30 mouse cellular contexts compared by ENCODE assay signal in genomic region chr4:154707521-154707920, GRCm38 (mm10). TPM values are rescaled to one million over a fixed set of nuclear protein-coding genes. Genes with fewer than 3 reads are reported as not detected.
DNase-seq lines count a peak whose midpoint lies in the region; ATAC-seq and TF ChIP-seq lines count a peak whose summit lies in the region.
"Had no signal": no experiment of that assay in that cellular context is flagged by ENCODE, and none has a peak within 500 bp of the region (broad histone marks: within the 10 kb centered on the region; RNA-seq: fewer than 3 reads in every experiment).

No protein-coding gene starts in this region.

- no peaks in the 10 kb centered on the region for H3K36me3 ChIP-seq in kidney, adult 2 months (ENCODE audit: control insufficient read depth, insufficient read depth, low read length)
- H3K36me3 ChIP-seq in kidney, embryonic 15.5 days, result no peaks in the 10 kb centered on the region
- H3K36me3 ChIP-seq in limb, embryonic 10.5 days, result no peaks in the 10 kb centered on the region
- H3K36me3 ChIP-seq: embryonic facial prominence, embryonic 12.5 days; hindbrain, embryonic 13.5 days; neural tube, embryonic 15.5 days had no signal

- no peak overlapping the region for H3K9ac ChIP-seq in kidney, embryonic 15.5 days
- H3K9ac ChIP-seq: embryonic facial prominence, embryonic 12.5 days; forebrain, embryonic 13.5 days; hindbrain, embryonic 13.5 days; neural tube, embryonic 15.5 days had no signal

- no peak for TF ChIP-seq CTCF in kidney, adult 2 months (conservative IDR thresholded peaks at IDR 0.05; ENCODE audit: insufficient read depth, insufficient read length, low read depth, low read length)
- peak; percentile 59 for TF ChIP-seq CTCF in gastrocnemius, adult 2 months (IDR thresholded peaks at IDR 0.05)

- ATAC-seq in kidney, embryonic 15.5 days (replicated peaks; ENCODE audit: low FRiP score), result no peak
- ATAC-seq: CD4-positive, CD25-positive, alpha-beta regulatory T cell, adult 4 months; forebrain, embryonic 13.5 days; inflammation-experienced regulatory T-cells, adult 6 months; midbrain, embryonic 16.5 days; Patski had no signal

- no peaks in the 10 kb centered on the region for H3K27me3 ChIP-seq in kidney, adult 2 months (replicated peaks; ENCODE audit: control insufficient read depth, insufficient read depth, low read length)
- H3K27me3 ChIP-seq in kidney, embryonic 15.5 days, result peaks cover 54% of the 10 kb centered on the region
- H3K27me3 ChIP-seq in limb, embryonic 10.5 days (ENCODE audit: low read depth, poor library complexity, severe bottlenecking), result no peaks in the 10 kb centered on the region
- H3K27me3 ChIP-seq: embryonic facial prominence, embryonic 12.5 days; forebrain, embryonic 13.5 days; neural tube, embryonic 15.5 days had no signal

- DNase-seq in heart, adult 11 months, result peak; percentile 81
- DNase-seq in heart, postnatal 14 days, result no peak
- DNase-seq in kidney, adult 2 months, result peak; percentile 35
- DNase-seq in gastrocnemius, adult 2 months, result peak; percentile 67
- DNase-seq in limb, embryonic 10.5 days (ENCODE audit: low spot score), result peak; percentile 23
- no peak for DNase-seq in lung, postnatal 10 days
- no peak for DNase-seq in thymus, postnatal 0 days (ENCODE audit: low spot score)
- DNase-seq: adrenal gland, postnatal 10 days; cerebellum, adult 9-10 months; liver; lung, adult 18-20 months; right cerebral cortex, postnatal 14 days; thymus, postnatal 36 days had no signal

- intact Hi-C loops in heart, postnatal 14 days (cut with DNase I), result no loop called here
- intact Hi-C loops in gastrocnemius, adult 2 months (cut with DNase I), result no loop called here

- H3K27ac ChIP-seq in kidney, adult 2 months (ENCODE audit: insufficient read depth, low read depth, low read length), result no peak overlapping the region
- no peak overlapping the region for H3K27ac ChIP-seq in kidney, embryonic 15.5 days
- peak overlapping the region; percentile 56; the same call in 1 of the 2 replicates for H3K27ac ChIP-seq in gastrocnemius, adult 2 months
- H3K27ac ChIP-seq in limb, embryonic 10.5 days, result peak overlapping the region; percentile 95
- H3K27ac ChIP-seq: embryonic facial prominence, embryonic 12.5 days; forebrain, embryonic 13.5 days; hindbrain, embryonic 13.5 days; neural tube, embryonic 15.5 days; stomach, postnatal 0 days had no signal

- no peak for TF ChIP-seq POLR2A in kidney, adult 2 months (IDR thresholded peaks at IDR 0.05; ENCODE audit: low read depth, low read length)

- H3K4me3 ChIP-seq in kidney, adult 2 months (ENCODE audit: insufficient read depth, low read depth, low read length), result no peak overlapping the region
- H3K4me3 ChIP-seq in kidney, embryonic 15.5 days (replicated peaks), result no peak overlapping the region
- H3K4me3 ChIP-seq in gastrocnemius, adult 2 months, result no peak overlapping the region
- 0 out of 2 replicates have a peak overlapping the region, but pooled peaks have one; percentile 8 for H3K4me3 ChIP-seq in limb, embryonic 10.5 days
- H3K4me3 ChIP-seq: embryonic facial prominence, embryonic 12.5 days; erythroblast, embryonic 14.5 days; forebrain, embryonic 13.5 days; hindbrain, embryonic 13.5 days; neural tube, embryonic 15.5 days had no signal

- H3K4me2 ChIP-seq in kidney, embryonic 15.5 days, result no peak overlapping the region
- H3K4me2 ChIP-seq: embryonic facial prominence, embryonic 12.5 days; forebrain, embryonic 13.5 days; hindbrain, embryonic 13.5 days; neural tube, embryonic 15.5 days had no signal

- 69% methylated on average over 4 of the region's 4 CpGs for WGBS in kidney, adult 2 months
- 78% methylated on average over 4 of the region's 4 CpGs for WGBS in kidney, embryonic 15.5 days
- WGBS in limb, embryonic 10.5 days, result 90% methylated on average over 4 of the region's 4 CpGs

- H3K4me1 ChIP-seq in kidney, adult 2 months (ENCODE audit: control insufficient read depth, insufficient read depth, low read length), result 0 out of 2 replicates have a peak, but pooled peaks cover 9% of the 10 kb centered on the region
- peaks cover 17% of the 10 kb centered on the region for H3K4me1 ChIP-seq in kidney, embryonic 15.5 days
- H3K4me1 ChIP-seq in limb, embryonic 10.5 days, result peaks cover 100% of the 10 kb centered on the region
- H3K4me1 ChIP-seq: forebrain, embryonic 13.5 days; hindbrain, embryonic 13.5 days had no signal

- H3K9me3 ChIP-seq in kidney, embryonic 15.5 days (replicated peaks), result no peaks in the 10 kb centered on the region
- no peaks in the 10 kb centered on the region for H3K9me3 ChIP-seq in limb, embryonic 10.5 days (replicated peaks)
- H3K9me3 ChIP-seq: embryonic facial prominence, embryonic 12.5 days; forebrain, embryonic 13.5 days; hindbrain, embryonic 13.5 days; neural tube, embryonic 15.5 days had no signal

RNA-seq across cellular contexts. Expression of gene Actrt2, which starts 39.9 kb away (rescaled TPM):
- total RNA-seq in heart, postnatal 14 days (2021), result not detected
- 0.05 and 0.06 TPM in 2 replicates for polyA plus RNA-seq in kidney, adult 2 months (2012; rRNA removed)
- polyA plus RNA-seq in kidney, embryonic 15.5 days (2015; fragmentation: Nextera tagmentation; extraction: Ambion mirVana), result not detected in 2 replicates
- total RNA-seq in gastrocnemius, adult 2 months (2021), result not detected
- not detected in 2 replicates for polyA plus RNA-seq in limb, embryonic 10.5 days (2016; fragmentation: Nextera tagmentation; extraction: Ambion mirVana)
- not detected in 2 replicates for polyA plus RNA-seq in thymus, postnatal 0 days (2015; fragmentation: Nextera tagmentation; extraction: Ambion mirVana)
- total RNA-seq: adrenal gland, postnatal 10 days; ES-E14; heart, postnatal 25 days; layer of hippocampus, postnatal 10 days; megakaryocyte-erythroid progenitor cell, adult 5-6 weeks had no signal
- polyA plus RNA-seq: CD4-positive, CD25-positive, alpha-beta regulatory T cell, adult 4 months; embryonic facial prominence, embryonic 12.5 days; erythroblast, embryonic 14.5 days; forebrain, embryonic 13.5 days; frontal cortex, adult 2 months; hindbrain, embryonic 13.5 days; inflammation-experienced regulatory T-cells, adult 6 months; large intestine, adult 2 months; midbrain, embryonic 16.5 days; neural tube, embryonic 15.5 days; Patski; stomach, postnatal 0 days had no signal

Comparison
In these comparisons a context has a peak if more than half of its experiments do, and no peak if none do; other contexts are left out.
1. DNase-seq: peak in heart, adult 11 months (single experiment), kidney, adult 2 months (single experiment), gastrocnemius, adult 2 months (single experiment) and limb, embryonic 10.5 days (single experiment); none in heart, postnatal 14 days (0 of 2), lung, postnatal 10 days (single experiment) and thymus, postnatal 0 days (single experiment).
2. H3K27ac ChIP-seq: peak in gastrocnemius, adult 2 months (single experiment) and limb, embryonic 10.5 days (single experiment); none in kidney, adult 2 months (single experiment) and kidney, embryonic 15.5 days (single experiment).